Mouse (Mus musculus): ENCODE measurements around the gene Cdh15.

Gene Cdh15

DNA sequence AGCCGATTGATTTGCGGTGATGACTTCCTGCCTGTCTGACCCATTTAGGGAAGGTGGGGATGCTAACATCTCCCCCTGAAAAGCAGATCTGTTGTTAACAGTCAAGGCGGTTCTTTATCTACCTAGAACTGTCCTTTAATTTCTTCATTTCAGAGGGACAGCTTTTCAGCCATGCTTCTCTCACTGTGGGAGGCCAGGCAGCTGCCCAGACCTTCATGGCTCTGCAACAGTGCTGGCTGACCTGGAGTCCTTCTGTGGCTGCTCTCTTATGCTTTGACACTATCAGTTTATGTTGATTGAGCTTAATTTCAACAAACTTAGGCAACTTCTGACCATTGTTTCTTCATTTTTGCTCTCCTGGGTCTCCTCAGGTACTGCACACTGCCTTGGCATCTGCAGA lies 32.5 kb downstream of the Cdh15 start:
- in situ Hi-C loops (cut with MboI, MseI), result no loop called here

DNA sequence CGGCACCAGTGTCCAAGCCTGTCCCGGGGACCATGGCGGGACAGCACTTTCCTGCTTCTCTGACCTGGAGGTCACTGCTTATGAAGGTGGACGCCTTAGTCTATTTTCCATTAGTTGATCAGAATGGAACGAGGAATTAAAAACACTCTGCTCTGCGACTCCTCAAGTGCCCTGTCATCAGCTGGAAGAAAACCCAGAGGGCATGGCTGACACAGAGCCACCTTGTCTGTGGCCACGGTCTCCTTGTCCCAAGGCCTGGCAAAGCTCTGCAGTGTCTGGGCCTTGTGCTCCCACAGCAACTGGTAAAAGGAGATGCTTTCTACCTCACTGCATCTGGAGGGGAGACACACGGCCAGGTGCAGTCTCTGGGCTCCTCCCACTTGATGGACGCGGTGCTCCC lies 35.9 kb downstream of the Cdh15 start:
- in situ Hi-C loops (cut with MboI, MseI), result no loop called here

DNA sequence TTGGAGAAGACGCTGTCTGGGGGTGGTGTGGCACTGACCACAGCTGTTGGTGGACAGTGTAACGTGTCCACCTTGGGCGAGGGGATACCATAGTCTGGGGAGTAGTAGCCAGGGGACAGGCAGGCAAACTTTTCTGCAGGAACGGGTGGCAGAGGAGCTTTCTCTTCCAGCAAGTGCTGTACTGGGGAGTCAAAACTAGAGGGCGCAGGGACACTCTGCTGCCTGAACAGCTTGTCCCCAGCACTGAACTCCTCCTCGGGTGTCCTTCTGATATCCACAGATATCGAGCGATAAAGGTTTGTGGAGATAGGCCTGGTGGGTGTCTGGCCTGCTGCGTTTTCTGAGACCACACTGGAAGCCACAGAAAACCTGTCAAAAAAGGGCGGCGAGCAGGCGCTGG lies 43.7 kb downstream of the Cdh15 start:
- in situ Hi-C loops (cut with MboI, MseI), result no loop called here

- in situ Hi-C loops (cut with MboI, MseI), result no loop called here
Observed at GRCm38 (mm10) chr8:122893451-122893850, 45.7 kb downstream of the Cdh15 start.

GRCm38 (mm10) chr8:122896317-122896716 lies 48.6 kb downstream of the Cdh15 start:
- in situ Hi-C loops (cut with MboI, MseI), result no loop called here

DNA sequence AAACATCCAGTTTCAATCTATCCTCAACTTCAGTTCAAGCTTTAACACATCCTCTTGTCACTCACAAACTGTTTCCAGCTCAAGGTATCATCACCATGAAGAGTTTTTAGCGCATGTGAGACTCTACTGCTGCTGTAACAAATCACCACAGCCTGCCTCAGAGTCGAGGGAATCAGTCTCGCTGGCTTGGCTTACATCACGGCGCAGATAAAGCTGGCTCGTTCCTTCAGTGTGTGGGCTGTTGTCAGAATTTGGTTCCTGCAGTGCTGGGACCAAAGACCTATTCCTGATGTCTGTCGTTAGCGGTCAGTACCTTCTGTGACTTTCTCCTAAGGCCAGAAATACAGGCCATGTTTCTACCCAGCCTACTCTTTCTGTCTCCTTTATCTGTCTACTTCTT lies 49.4 kb downstream of the Cdh15 start:
- in situ Hi-C loops (cut with MboI, MseI), result no loop called here

- in situ Hi-C loops (cut with MboI, MseI), result no loop called here
Observed at GRCm38 (mm10) chr8:122898018-122898417, 50.3 kb downstream of the Cdh15 start.

DNA sequence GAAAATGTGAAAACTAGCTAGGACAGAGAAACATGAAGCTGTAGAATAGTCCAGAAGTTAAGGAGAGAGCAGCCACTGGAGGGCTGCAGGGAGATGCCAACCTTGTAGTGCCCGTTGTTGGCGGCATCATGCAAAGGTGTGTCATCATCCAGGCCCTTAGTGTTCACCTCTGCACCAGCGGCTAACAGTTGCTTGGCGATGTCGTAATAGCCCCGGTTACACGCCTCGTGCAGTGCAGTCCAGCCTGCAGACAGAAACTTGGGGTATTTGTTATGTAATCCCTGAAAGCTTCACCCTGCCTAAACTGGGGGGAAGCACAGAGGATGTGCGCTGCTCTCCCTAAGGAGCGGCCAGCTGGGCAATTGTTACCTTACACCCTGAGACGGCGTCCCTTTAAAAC lies 50.7 kb downstream of the Cdh15 start:
- in situ Hi-C loops (cut with MboI, MseI), result no loop called here

- in situ Hi-C loops (cut with MboI, MseI), result no loop called here
Observed at GRCm38 (mm10) chr8:122899085-122899484, 51.3 kb downstream of the Cdh15 start.

DNA sequence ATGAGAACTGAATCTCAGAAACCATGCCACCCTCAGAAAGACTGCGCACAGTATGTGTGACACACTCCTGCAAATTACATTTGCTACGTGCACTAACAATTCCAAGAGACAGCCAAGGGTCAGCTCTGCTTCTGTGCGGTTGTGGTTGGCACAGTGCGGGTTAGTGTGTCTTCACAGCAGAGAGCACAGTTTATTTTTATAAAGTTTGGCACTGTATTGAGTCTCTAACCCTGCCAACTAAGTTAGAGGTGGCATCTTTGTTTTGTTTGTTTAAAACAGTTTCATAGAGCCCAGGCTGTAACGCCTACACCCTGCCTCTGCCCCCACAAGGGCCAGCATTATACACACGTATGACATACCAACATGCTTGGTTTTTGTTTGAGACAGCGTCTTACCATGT lies 53.7 kb downstream of the Cdh15 start:
- in situ Hi-C loops (cut with MboI, MseI), result no loop called here

- in situ Hi-C loops (cut with MboI, MseI), result no loop called here
Observed at GRCm38 (mm10) chr8:122901892-122902515, 54.2 kb downstream of the Cdh15 start.

GRCm38 (mm10) chr8:122902581-122902980 lies 54.8 kb downstream of the Cdh15 start:
- in situ Hi-C loops (cut with MboI, MseI), result no loop called here

- in situ Hi-C loops (cut with MboI, MseI), result no loop called here
Observed at GRCm38 (mm10) chr8:122903002-122903401, 55.2 kb downstream of the Cdh15 start.

DNA sequence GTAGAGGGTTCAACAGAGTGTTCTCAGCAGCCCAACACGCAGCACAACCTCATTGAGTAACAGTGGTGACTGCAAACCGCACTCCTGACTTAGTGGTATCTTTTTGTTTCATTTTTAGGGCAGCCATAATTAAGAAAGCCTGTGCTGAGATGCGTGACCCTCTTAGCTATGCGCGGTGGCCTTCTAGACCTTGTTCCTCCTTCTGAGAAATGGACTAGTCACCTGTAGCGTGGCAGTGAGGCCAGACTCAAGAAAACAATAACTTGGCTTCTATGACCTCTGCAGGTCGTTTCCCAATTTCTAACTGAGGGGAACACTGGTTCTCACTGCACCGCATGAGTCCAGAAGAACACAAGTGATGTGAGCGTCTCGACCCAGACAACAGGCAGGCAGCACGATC lies 56.7 kb downstream of the Cdh15 start:
- in situ Hi-C loops (cut with MboI, MseI), result no loop called here

GRCm38 (mm10) chr8:122905346-122905745 lies 57.6 kb downstream of the Cdh15 start:
- in situ Hi-C loops (cut with MboI, MseI), result loop anchor here in 1 of 2 experiments (5.0 kb wide), 1 partner anchor 82 kb away; no protein-coding TSS in a partner anchor

- in situ Hi-C loops (cut with MboI, MseI), result loop anchor here in 1 of 2 experiments (5.0 kb wide), 1 partner anchor 81 kb away; no protein-coding TSS in a partner anchor
Observed at GRCm38 (mm10) chr8:122906463-122907021, 58.8 kb downstream of the Cdh15 start.

DNA sequence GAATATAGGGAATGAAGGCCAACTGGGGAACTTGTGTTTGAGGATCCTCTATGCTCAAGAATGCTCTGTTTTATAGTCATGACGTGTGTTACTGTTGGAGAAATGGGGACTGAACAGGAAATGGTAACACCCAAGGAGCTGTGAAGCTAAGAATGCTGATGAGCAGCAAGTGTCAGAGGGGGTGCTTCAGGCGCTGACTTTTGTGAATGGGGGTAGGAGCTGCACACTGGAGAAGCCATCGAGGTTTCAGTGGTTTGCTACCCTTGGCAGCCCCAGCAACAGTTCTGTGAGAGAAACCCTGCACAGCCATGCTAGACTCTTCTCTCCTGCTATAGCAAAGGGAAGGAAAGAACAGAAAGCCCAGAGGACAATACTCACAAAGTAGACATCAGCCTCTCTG lies 64.4 kb downstream of the Cdh15 start:
- in situ Hi-C loops (cut with MboI, MseI), result no loop called here

DNA sequence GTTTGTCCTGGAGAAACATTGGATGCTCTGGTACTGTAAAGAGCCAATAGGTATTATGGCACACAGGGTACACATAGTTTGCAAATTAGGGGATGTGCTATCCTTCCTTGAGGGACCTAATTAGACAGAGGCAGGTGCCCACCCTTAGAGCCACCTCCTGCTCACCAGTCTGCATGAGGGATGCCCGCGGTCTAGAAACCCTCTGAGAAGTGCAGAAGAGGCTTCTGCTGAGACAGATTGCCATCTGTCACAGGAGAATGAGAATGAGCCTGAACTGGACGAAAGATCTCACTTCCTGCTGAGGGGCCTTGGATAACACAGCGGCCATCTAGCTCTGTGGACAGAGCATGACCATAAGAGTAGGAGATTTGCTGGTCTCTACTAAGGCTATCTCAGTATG lies 65.1 kb downstream of the Cdh15 start:
- in situ Hi-C loops (cut with MboI, MseI), result no loop called here

DNA sequence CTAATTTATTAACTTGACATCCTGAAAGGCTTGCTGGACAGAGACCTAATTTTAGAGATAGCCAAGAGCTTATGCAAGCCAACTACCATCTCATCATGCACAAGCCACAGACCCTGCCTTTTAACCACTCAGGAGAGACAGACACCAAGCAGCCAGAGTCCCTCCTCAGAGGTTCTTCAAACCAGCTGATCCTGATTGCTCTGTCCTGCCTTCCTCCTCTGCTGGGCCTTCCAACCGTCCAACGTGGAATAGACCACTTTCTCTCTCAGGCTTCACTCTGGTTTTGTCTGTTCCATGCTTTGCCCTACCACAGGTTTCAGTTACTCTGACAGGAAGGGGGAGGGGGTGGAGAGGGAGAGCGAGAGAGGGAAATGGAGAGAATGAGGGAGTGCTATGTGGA lies 69.0 kb downstream of the Cdh15 start:
- in situ Hi-C loops (cut with MboI, MseI), result loop anchor here in 1 of 2 experiments (5.0 kb wide), 1 partner anchor 36 kb away; no protein-coding TSS in a partner anchor
